Mouse (Mus musculus) hindbrain, embryonic 11.5 days (tissue): ENCODE data around the gene Hhip. TPM values are rescaled to one million over a fixed set of nuclear protein-coding genes. Genes with fewer than 3 reads are reported as not detected.
A peak's percentile ranks its signal among the peaks of the same experiment; 100 is the strongest.

Experiments used
- ATAC-seq: fragments of 200-750 bp; cut with Nextera tagmentation; 2 replicates; pipeline ENCODE4 v1.8.0; 2017; ENCODE audit warnings: mild to moderate bottlenecking, moderate TSS enrichment, moderate library complexity; ENCODE audit not compliant: low FRiP score
- DNase-seq: peaks from one replicate; pipeline ENCODE4 v3.0.0-alpha.2; 2015; ENCODE audit warnings: low spot score
- H3K27ac ChIP-seq: fragments of 300-500 bp; sonication (generic); 2 replicates; pipeline ENCODE4 v1.5.1; 2014; ENCODE audit warnings: mild to moderate bottlenecking, low read depth, low read length
- H3K27me3 ChIP-seq: fragments of 300-500 bp; sonication (generic); 2 replicates; pipeline ENCODE4 v1.6.1; 2014; ENCODE audit warnings: mild to moderate bottlenecking, low read length, moderate library complexity, mixed read lengths; ENCODE audit not compliant: control insufficient read depth, insufficient read depth
- H3K36me3 ChIP-seq: fragments of 300-500 bp; sonication (generic); 2 replicates; pipeline ENCODE4 v1.6.1; 2014; ENCODE audit warnings: mild to moderate bottlenecking, low read length, moderate library complexity, mixed read lengths; ENCODE audit not compliant: control insufficient read depth, insufficient read depth
- H3K4me1 ChIP-seq: fragments of 300-500 bp; sonication (generic); replicated peaks from 2 replicates; pipeline ENCODE4 v1.6.1; 2014; ENCODE audit warnings: low read length, mixed read lengths; ENCODE audit not compliant: control insufficient read depth, insufficient read depth
- H3K4me2 ChIP-seq: fragments of 300-500 bp; sonication (generic); replicated peaks from 2 replicates; pipeline ENCODE4 v1.6.1; 2014; ENCODE audit warnings: mild to moderate bottlenecking, low read depth, low read length
- H3K4me3 ChIP-seq: fragments of 300-500 bp; sonication (generic); 2 replicates; pipeline ENCODE4 v1.5.1; 2014; ENCODE audit warnings: low read depth, low read length
- H3K9ac ChIP-seq: fragments of 300-500 bp; sonication (generic); 2 replicates; pipeline ENCODE4 v1.6.1; 2014; ENCODE audit warnings: low read depth, low read length
- H3K9me3 ChIP-seq: fragments of 300-500 bp; sonication (generic); 2 replicates; pipeline ENCODE4 v1.6.1; 2016; ENCODE audit warnings: low read length; ENCODE audit not compliant: control insufficient read depth
- WGBS: fragments of 180-500 bp; shearing (Covaris S2); extraction: QIAGEN DNeasy Blood & Tissue Kit; methylation state at CpG from one replicate; pipeline ENCODE4 v1.1.7; 2014; 5-methylcytosine and 5-hydroxymethylcytosine counted together
- polyA plus RNA-seq: library from polyadenylated mRNA; unstranded; fragments of >200 nt; fragmentation: Nextera tagmentation; extraction: Ambion mirVana; gene quantifications from 2 replicates; pipeline ENCODE4 v1.2.1, GENCODE M21; 2014

The Hhip gene
- polyA plus RNA-seq, 1 experiment from 2014 or later: 3.3 TPM

- no peaks in the 10 kb centered on the region for H3K4me1 ChIP-seq
- H3K36me3 ChIP-seq: no peaks in the 10 kb centered on the region
- WGBS: 74% methylated on average over 6 of the region's 6 CpGs
- DNase-seq (no peak), ATAC-seq (no peak)
- no peaks in the 10 kb centered on the region for H3K27me3 ChIP-seq
- no peak overlapping the region for H3K27ac ChIP-seq
- H3K9ac ChIP-seq: no peak overlapping the region
- H3K4me2 ChIP-seq: no peak overlapping the region
- H3K4me3 ChIP-seq: no peak overlapping the region
- H3K9me3 ChIP-seq: no peaks in the 10 kb centered on the region
Measured at GRCm38 (mm10) chr8:79966159-79966558, 91.6 kb downstream of the Hhip start.

- Histone ChIP-seq H3K9ac (no peak overlapping the region), H3K9me3 (no peaks in the 10 kb centered on the region), H3K4me3 (no peak overlapping the region), H3K4me1 (no peaks in the 10 kb centered on the region), H3K36me3 (no peaks in the 10 kb centered on the region), H3K4me2 (no peak overlapping the region), H3K27me3 (no peaks in the 10 kb centered on the region), H3K27ac (no peak overlapping the region)
- DNase-seq: peak; percentile 46
- ATAC-seq: no peak
- 32% methylated on average over 3 of the region's 3 CpGs for WGBS
Measured at GRCm38 (mm10) chr8:79952857-79953256, 104.9 kb downstream of the Hhip start.

- no peak overlapping the region for H3K9ac ChIP-seq
- no peak overlapping the region for H3K4me3 ChIP-seq
- H3K9me3 ChIP-seq: no peaks in the 10 kb centered on the region
- no peak for DNase-seq
- H3K27ac ChIP-seq: no peak overlapping the region
- 91% methylated on average over 3 of the region's 3 CpGs for WGBS
- H3K36me3 ChIP-seq: no peaks in the 10 kb centered on the region
- no peaks in the 10 kb centered on the region for H3K4me1 ChIP-seq
- H3K4me2 ChIP-seq: no peak overlapping the region
- no peaks in the 10 kb centered on the region for H3K27me3 ChIP-seq
- ATAC-seq: no peak
Measured at GRCm38 (mm10) chr8:79950376-79950775, 107.4 kb downstream of the Hhip start.

- ATAC-seq (no peak), DNase-seq (no peak)
- Histone ChIP-seq H3K9me3 (no peaks in the 10 kb centered on the region), H3K4me1 (no peaks in the 10 kb centered on the region), H3K36me3 (no peaks in the 10 kb centered on the region), H3K9ac (no peak overlapping the region), H3K27ac (no peak overlapping the region), H3K27me3 (no peaks in the 10 kb centered on the region), H3K4me3 (no peak overlapping the region), H3K4me2 (no peak overlapping the region)
- WGBS: 80% methylated on average over 9 of the region's 9 CpGs
Measured at GRCm38 (mm10) chr8:79945501-79946076, 112.2 kb downstream of the Hhip start.

- ATAC-seq (no peak), DNase-seq (no peak)
- no peak overlapping the region for H3K4me3 ChIP-seq
- no peak overlapping the region for H3K9ac ChIP-seq
- H3K36me3 ChIP-seq: no peaks in the 10 kb centered on the region
- 89% methylated on average over 5 of the region's 5 CpGs for WGBS
- no peaks in the 10 kb centered on the region for H3K27me3 ChIP-seq
- H3K27ac ChIP-seq: no peak overlapping the region
- H3K9me3 ChIP-seq: no peaks in the 10 kb centered on the region
- no peak overlapping the region for H3K4me2 ChIP-seq
- no peaks in the 10 kb centered on the region for H3K4me1 ChIP-seq
Measured at GRCm38 (mm10) chr8:79941070-79941469, 116.7 kb downstream of the Hhip start.

GRCm38 (mm10) chr8:79936856-79937445 lies 120.9 kb downstream of the Hhip start:
- 67% methylated on average over 9 of the region's 9 CpGs for WGBS
- ATAC-seq (no peak), DNase-seq (no peak)
- Histone ChIP-seq H3K36me3 (no peaks in the 10 kb centered on the region), H3K27ac (no peak overlapping the region), H3K27me3 (no peaks in the 10 kb centered on the region), H3K4me2 (no peak overlapping the region), H3K4me3 (no peak overlapping the region), H3K9me3 (no peaks in the 10 kb centered on the region), H3K9ac (no peak overlapping the region), H3K4me1 (no peaks in the 10 kb centered on the region)

- H3K9me3 ChIP-seq: no peaks in the 10 kb centered on the region
- H3K4me2 ChIP-seq: no peak overlapping the region
- no peaks in the 10 kb centered on the region for H3K36me3 ChIP-seq
- ATAC-seq (no peak), DNase-seq (peak; percentile 15)
- no peaks in the 10 kb centered on the region for H3K4me1 ChIP-seq
- H3K9ac ChIP-seq: no peak overlapping the region
- 40% methylated on average over 7 of the region's 7 CpGs for WGBS
- no peak overlapping the region for H3K27ac ChIP-seq
- H3K27me3 ChIP-seq: no peaks in the 10 kb centered on the region
- no peak overlapping the region for H3K4me3 ChIP-seq
Measured at GRCm38 (mm10) chr8:79935793-79936192, 122.0 kb downstream of the Hhip start.

- 53% methylated on average over 4 of the region's 4 CpGs for WGBS
Measured at GRCm38 (mm10) chr8:79929202-79929601, 128.6 kb downstream of the Hhip start.

GRCm38 (mm10) chr8:79917211-79917610 lies 140.6 kb downstream of the Hhip start:
- ATAC-seq (no peak), DNase-seq (no peak)
- Histone ChIP-seq H3K27ac (no peak overlapping the region), H3K4me3 (no peak overlapping the region), H3K4me2 (no peak overlapping the region), H3K36me3 (no peaks in the 10 kb centered on the region), H3K4me1 (no peaks in the 10 kb centered on the region), H3K27me3 (no peaks in the 10 kb centered on the region), H3K9ac (no peak overlapping the region), H3K9me3 (no peaks in the 10 kb centered on the region)
- WGBS: 58% methylated on average over 7 of the region's 7 CpGs

More at GRCm38 (mm10) chr8:79929202-79929601, 128.6 kb downstream of the Hhip start:
- H3K9me3 ChIP-seq: no peaks in the 10 kb centered on the region
- H3K27ac ChIP-seq: no peak overlapping the region
- DNase-seq (no peak), ATAC-seq (no peak)
- no peak overlapping the region for H3K4me2 ChIP-seq
- no peaks in the 10 kb centered on the region for H3K27me3 ChIP-seq
- H3K9ac ChIP-seq: no peak overlapping the region
- no peaks in the 10 kb centered on the region for H3K36me3 ChIP-seq
- no peaks in the 10 kb centered on the region for H3K4me1 ChIP-seq
- H3K4me3 ChIP-seq: no peak overlapping the region
